Mouse (Mus musculus): ENCODE results near the gene Cyp2d40. TPM values are rescaled to one million over a fixed set of nuclear protein-coding genes. Genes with fewer than 3 reads are reported as not detected.

The Cyp2d40 gene
- polyA plus RNA-seq (2015; fragmentation: Nextera tagmentation; extraction: Ambion mirVana), result not detected in 2 replicates

GRCm38 (mm10) chr15:82763631-82764420 is at the start of gene Cyp2d40:
TSS of gene Cyp2d40 (minus strand) at chr15:82764183.
- no peaks in the 10 kb centered on the region for H3K4me1 ChIP-seq (replicated peaks)
- ATAC-seq, result no peak
- WGBS, result 91% methylated on average over 9 of the region's 9 CpGs

DNA sequence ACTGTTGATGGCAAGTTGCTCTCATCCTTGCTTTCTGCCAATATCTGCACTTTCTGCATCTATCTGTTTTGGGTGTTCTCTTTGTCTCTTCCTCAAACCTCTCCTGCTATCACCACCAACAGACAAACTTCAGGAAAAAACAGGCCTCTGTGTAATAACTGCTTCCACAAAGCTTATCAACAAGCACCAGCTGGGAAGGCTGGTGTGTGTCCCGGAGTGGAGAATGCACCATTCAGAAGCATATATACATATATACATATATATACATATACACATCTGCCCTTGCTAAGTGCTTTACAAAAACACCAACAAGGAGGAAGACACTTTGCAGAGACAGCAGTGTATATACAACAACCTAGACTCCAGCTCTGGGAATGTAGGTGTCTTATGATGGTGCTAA is 46.6 kb upstream of the Cyp2d40 start:
- 68% methylated on average over 1 of the region's 1 CpGs for WGBS
- no peak for ATAC-seq

More at GRCm38 (mm10) chr15:82763631-82764420, at the start of gene Cyp2d40:
- no peaks in the 10 kb centered on the region for H3K9me3 ChIP-seq
- no peaks in the 10 kb centered on the region for H3K36me3 ChIP-seq
- no peaks in the 10 kb centered on the region for H3K27me3 ChIP-seq (replicated peaks)
- no peak within 1 kb of the TSS for H3K4me3 ChIP-seq (replicated peaks)
- no peak within 1 kb of the TSS for H3K9ac ChIP-seq
- H3K27ac ChIP-seq, result no peak within 1 kb of the TSS
- no peak within 1 kb of the TSS for H3K4me2 ChIP-seq (replicated peaks)

DNA sequence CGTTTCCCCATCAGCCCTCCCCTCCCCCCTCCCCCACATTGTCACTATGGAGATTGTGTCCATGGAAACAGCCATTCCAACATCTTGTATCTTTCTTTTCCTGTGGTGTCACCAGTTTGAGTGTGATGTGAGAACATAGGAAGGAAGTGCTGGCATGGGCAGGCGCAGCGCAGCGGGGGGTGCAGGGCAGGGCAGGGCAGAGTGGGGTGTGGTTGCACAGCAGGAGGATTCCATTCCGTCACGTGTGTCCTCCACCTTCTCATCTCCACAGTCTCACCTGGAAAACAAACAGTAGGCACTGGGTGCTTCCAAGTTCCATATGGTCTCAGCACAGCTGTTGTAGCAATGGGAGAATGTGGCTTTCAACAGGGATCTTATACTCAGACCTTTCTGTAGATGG is 45.5 kb upstream of the Cyp2d40 start:
- Histone ChIP-seq H3K9ac (no peak overlapping the region), H3K4me3 (replicated peaks) (no peak overlapping the region), H3K4me1 (replicated peaks) (no peaks in the 10 kb centered on the region), H3K9me3 (no peaks in the 10 kb centered on the region), H3K36me3 (0 out of 2 replicates have a peak, but pooled peaks cover 12% of the 10 kb centered on the region), H3K27me3 (replicated peaks) (no peaks in the 10 kb centered on the region), H3K4me2 (replicated peaks) (no peak overlapping the region), H3K27ac (no peak overlapping the region)
- WGBS, result 82% methylated on average over 6 of the region's 6 CpGs
- ATAC-seq, result no peak

More for the DNA sequence above, 46.6 kb upstream of the Cyp2d40 start:
- Histone ChIP-seq H3K27ac (no peak overlapping the region), H3K4me1 (replicated peaks) (no peaks in the 10 kb centered on the region), H3K36me3 (0 out of 2 replicates have a peak, but pooled peaks cover 12% of the 10 kb centered on the region), H3K4me2 (replicated peaks) (no peak overlapping the region), H3K4me3 (replicated peaks) (no peak overlapping the region), H3K27me3 (replicated peaks) (no peaks in the 10 kb centered on the region), H3K9me3 (no peaks in the 10 kb centered on the region), H3K9ac (no peak overlapping the region)

GRCm38 (mm10) chr15:82806969-82807763 is 43.2 kb upstream of the Cyp2d40 start:
- H3K4me2 ChIP-seq (replicated peaks), result no peak overlapping the region
- H3K36me3 ChIP-seq, result 0 out of 2 replicates have a peak, but pooled peaks cover 9% of the 10 kb centered on the region
- no peaks in the 10 kb centered on the region for H3K27me3 ChIP-seq (replicated peaks)
- H3K4me3 ChIP-seq (replicated peaks), result no peak overlapping the region
- no peak overlapping the region for H3K9ac ChIP-seq
- WGBS, result 83% methylated on average over 5 of the region's 5 CpGs
- H3K27ac ChIP-seq, result no peak overlapping the region
- H3K9me3 ChIP-seq, result no peaks in the 10 kb centered on the region
- no peak for ATAC-seq
- H3K4me1 ChIP-seq (replicated peaks), result no peaks in the 10 kb centered on the region

- Histone ChIP-seq H3K4me3 (replicated peaks) (no peak overlapping the region), H3K9ac (no peak overlapping the region), H3K27me3 (replicated peaks) (no peaks in the 10 kb centered on the region), H3K36me3 (no peaks in the 10 kb centered on the region), H3K4me1 (replicated peaks) (no peaks in the 10 kb centered on the region), H3K27ac (no peak overlapping the region), H3K4me2 (replicated peaks) (no peak overlapping the region), H3K9me3 (no peaks in the 10 kb centered on the region)
- WGBS, result 77% methylated on average over 5 of the region's 5 CpGs
- ATAC-seq, result no peak
Measured at GRCm38 (mm10) chr15:82804708-82805639, 41.0 kb upstream of the Cyp2d40 start.

DNA sequence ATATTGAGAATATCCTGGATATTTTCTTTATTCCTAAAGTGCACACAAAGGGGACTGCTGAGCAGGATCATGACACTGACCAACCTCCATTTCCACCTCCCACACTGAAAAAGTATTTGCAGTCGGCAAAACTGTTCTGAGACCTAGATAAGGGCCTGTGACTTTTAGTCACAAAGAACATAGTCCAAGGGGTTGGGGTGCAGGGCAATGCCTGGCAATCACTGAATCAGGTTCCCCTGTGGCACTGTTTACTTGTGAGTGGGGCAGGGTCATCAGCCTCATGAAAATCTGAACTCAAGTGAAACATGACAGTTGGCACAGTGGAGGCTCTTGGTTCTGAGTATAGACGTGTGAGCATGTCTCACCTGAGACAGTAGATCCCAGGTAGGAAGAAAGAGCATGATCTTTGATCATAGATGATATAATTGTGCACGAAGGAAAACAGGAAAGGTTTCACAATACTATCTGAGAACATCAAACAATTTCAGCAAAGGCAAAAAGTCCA is 32.0 kb upstream of the Cyp2d40 start:
- ATAC-seq, result no peak
- no peaks in the 10 kb centered on the region for H3K9me3 ChIP-seq
- no peaks in the 10 kb centered on the region for H3K27me3 ChIP-seq (replicated peaks)
- no peaks in the 10 kb centered on the region for H3K36me3 ChIP-seq
- H3K4me2 ChIP-seq (replicated peaks), result no peak overlapping the region
- no peak overlapping the region for H3K4me3 ChIP-seq (replicated peaks)
- no peak overlapping the region for H3K9ac ChIP-seq
- H3K4me1 ChIP-seq (replicated peaks), result 0 out of 2 replicates have a peak, but pooled peaks cover 2% of the 10 kb centered on the region
- WGBS, result 62% methylated on average over 3 of the region's 3 CpGs
- no peak overlapping the region for H3K27ac ChIP-seq

- Histone ChIP-seq H3K27ac (peak within 1 kb of the TSS; percentile 86), H3K9me3 (no peaks in the 10 kb centered on the region), H3K9ac (no peak within 1 kb of the TSS), H3K36me3 (no peaks in the 10 kb centered on the region), H3K4me1 (replicated peaks) (0 out of 2 replicates have a peak, but pooled peaks cover 2% of the 10 kb centered on the region), H3K4me3 (replicated peaks) (no peak within 1 kb of the TSS), H3K4me2 (replicated peaks) (peak within 1 kb of the TSS; percentile 43), H3K27me3 (replicated peaks) (no peaks in the 10 kb centered on the region)
- 65% methylated on average over 5 of the region's 5 CpGs for WGBS
- ATAC-seq, result peak; percentile 97
Measured at GRCm38 (mm10) chr15:82794277-82794676, 30.3 kb upstream of the Cyp2d40 start, which contains the start of gene Cyp2d26. TSS of gene Cyp2d26 (minus strand) at chr15:82794294.

DNA sequence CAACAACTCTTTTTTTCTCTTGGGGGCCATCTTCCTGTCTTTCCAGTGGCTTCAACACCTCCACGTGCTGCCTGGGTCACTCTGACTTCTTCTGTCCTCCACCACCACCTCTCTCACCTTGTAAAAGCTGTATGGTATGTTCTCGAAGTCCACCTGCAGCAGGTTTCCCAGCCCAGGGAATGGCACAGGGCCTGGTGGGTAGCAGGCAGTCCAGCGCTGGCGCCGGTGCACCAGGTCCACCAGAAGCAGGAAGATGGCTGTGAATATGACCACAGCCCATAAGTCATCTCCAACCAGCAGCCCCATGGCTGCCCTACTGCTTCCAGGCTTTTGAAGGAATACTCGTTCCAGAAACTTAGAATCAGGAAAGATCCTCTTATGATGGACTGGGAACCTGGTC is 29.9 kb upstream of the Cyp2d40 start:
- Histone ChIP-seq H3K9me3 (no peaks in the 10 kb centered on the region), H3K4me1 (replicated peaks) (0 out of 2 replicates have a peak, but pooled peaks cover 2% of the 10 kb centered on the region), H3K4me3 (replicated peaks) (no peak overlapping the region), H3K36me3 (no peaks in the 10 kb centered on the region), H3K27me3 (replicated peaks) (no peaks in the 10 kb centered on the region), H3K9ac (no peak overlapping the region), H3K27ac (peak overlapping the region; percentile 86), H3K4me2 (replicated peaks) (peak overlapping the region; percentile 43)
- peak; percentile 46 for ATAC-seq
- WGBS, result 71% methylated on average over 6 of the region's 6 CpGs

GRCm38 (mm10) chr15:82793454-82793853 is 29.5 kb upstream of the Cyp2d40 start:
- H3K4me1 ChIP-seq (replicated peaks), result 0 out of 2 replicates have a peak, but pooled peaks cover 2% of the 10 kb centered on the region
- H3K9me3 ChIP-seq, result no peaks in the 10 kb centered on the region
- 69% methylated on average over 1 of the region's 1 CpGs for WGBS
- no peaks in the 10 kb centered on the region for H3K36me3 ChIP-seq
- no peaks in the 10 kb centered on the region for H3K27me3 ChIP-seq (replicated peaks)
- H3K9ac ChIP-seq, result no peak overlapping the region
- no peak overlapping the region for H3K4me3 ChIP-seq (replicated peaks)
- peak; percentile 43; the same call in 1 of the 2 replicates for ATAC-seq
- peak overlapping the region; percentile 43 for H3K4me2 ChIP-seq (replicated peaks)
- peak overlapping the region; percentile 86; the same call in 1 of the 2 replicates for H3K27ac ChIP-seq

DNA sequence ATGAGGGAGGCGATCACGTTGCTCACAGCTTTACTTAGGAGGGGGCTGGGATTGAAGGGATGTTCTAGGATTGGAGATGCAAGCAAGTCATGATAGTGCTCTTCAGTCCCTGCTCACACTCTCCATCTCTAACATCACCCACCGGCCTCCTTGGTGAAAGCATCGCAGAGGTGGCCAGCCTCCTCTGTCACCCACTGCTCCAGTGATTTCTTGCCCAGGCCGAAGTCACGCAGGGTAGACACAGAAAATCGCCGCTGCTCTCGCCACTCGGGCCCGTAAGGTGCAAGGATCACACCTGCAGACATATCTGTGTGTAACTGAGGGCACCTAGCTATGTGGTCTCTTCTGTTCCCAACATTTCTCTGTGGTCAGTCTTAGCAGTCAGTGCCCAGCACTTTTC is 28.6 kb upstream of the Cyp2d40 start:
- WGBS, result 90% methylated on average over 11 of the region's 11 CpGs
- Histone ChIP-seq H3K36me3 (no peaks in the 10 kb centered on the region), H3K4me2 (replicated peaks) (no peak overlapping the region), H3K9me3 (no peaks in the 10 kb centered on the region), H3K27ac (no peak overlapping the region), H3K27me3 (replicated peaks) (no peaks in the 10 kb centered on the region), H3K4me3 (replicated peaks) (no peak overlapping the region), H3K4me1 (replicated peaks) (0 out of 2 replicates have a peak, but pooled peaks cover 2% of the 10 kb centered on the region), H3K9ac (no peak overlapping the region)
- no peak for ATAC-seq

DNA sequence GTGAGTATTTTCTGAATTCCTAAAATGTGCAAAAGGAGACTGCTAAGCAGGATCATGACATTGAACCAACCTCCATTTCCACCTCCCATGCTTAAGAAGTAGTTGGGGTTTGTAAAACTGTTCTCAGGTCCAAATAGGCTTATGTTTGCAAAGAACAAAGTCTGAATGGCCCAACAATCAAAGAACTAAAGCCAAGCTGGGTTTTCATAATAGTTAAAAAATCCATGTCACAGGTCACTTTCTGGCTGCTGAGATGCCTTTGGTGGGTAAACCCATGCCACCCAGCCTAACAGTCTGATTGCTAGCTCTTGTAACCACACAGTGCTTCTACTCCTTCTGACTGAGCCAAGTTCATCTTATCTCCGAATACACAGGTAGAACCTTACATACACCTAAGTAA is 20.6 kb upstream of the Cyp2d40 start:
- H3K4me2 ChIP-seq (replicated peaks), result no peak overlapping the region
- 85% methylated on average over 1 of the region's 1 CpGs for WGBS
- H3K4me1 ChIP-seq (replicated peaks), result no peaks in the 10 kb centered on the region
- no peak overlapping the region for H3K9ac ChIP-seq
- H3K36me3 ChIP-seq, result no peaks in the 10 kb centered on the region
- H3K27me3 ChIP-seq (replicated peaks), result no peaks in the 10 kb centered on the region
- no peak for ATAC-seq
- H3K9me3 ChIP-seq, result no peaks in the 10 kb centered on the region
- no peak overlapping the region for H3K4me3 ChIP-seq (replicated peaks)
- H3K27ac ChIP-seq, result no peak overlapping the region
